Mouse (Mus musculus) activated CD4-positive, CD25-positive, alpha-beta regulatory T cell, adult 9 weeks (primary cell): Measurements from ENCODE around the gene Tbkbp1. TPM values are rescaled to one million over a fixed set of nuclear protein-coding genes. Genes with fewer than 3 reads are reported as not detected.

Experiments
- polyA plus RNA-seq: library from polyadenylated mRNA; unstranded; fragments of 100-300 nt; shearing (Covaris generic); gene quantifications from one replicate; pipeline ENCODE4 v1.2.1, GENCODE M21; 2017

Gene Tbkbp1
- 0.11 TPM for polyA plus RNA-seq

DNA sequence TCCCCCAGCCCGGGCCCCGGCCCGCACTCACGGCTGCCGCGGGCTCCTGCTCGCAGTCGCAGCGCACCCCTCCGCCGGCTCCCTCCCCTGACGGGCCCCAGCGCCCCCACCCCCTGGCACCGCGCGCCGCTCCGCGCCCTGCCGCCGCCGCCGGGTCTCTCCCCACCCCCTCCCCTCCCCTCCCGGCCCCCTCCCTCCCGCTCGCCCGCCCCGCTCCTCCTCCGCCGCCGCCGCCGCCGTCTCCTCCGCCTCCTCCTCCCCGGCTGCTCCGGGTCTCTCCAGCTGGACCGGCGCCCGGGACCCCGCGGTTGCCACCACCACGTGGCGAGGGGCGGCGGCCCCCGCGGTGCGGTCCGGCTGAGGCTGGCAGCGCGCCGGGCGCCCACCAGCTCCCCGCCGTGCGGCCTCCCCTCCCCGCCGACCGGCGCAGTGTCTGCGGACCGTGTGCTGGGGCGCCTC is at the start of gene Tbkbp1:
Gene Tbkbp1, minus strand, starts transcription at position 153 of the 459 bp plus-strand sequence.

DNA sequence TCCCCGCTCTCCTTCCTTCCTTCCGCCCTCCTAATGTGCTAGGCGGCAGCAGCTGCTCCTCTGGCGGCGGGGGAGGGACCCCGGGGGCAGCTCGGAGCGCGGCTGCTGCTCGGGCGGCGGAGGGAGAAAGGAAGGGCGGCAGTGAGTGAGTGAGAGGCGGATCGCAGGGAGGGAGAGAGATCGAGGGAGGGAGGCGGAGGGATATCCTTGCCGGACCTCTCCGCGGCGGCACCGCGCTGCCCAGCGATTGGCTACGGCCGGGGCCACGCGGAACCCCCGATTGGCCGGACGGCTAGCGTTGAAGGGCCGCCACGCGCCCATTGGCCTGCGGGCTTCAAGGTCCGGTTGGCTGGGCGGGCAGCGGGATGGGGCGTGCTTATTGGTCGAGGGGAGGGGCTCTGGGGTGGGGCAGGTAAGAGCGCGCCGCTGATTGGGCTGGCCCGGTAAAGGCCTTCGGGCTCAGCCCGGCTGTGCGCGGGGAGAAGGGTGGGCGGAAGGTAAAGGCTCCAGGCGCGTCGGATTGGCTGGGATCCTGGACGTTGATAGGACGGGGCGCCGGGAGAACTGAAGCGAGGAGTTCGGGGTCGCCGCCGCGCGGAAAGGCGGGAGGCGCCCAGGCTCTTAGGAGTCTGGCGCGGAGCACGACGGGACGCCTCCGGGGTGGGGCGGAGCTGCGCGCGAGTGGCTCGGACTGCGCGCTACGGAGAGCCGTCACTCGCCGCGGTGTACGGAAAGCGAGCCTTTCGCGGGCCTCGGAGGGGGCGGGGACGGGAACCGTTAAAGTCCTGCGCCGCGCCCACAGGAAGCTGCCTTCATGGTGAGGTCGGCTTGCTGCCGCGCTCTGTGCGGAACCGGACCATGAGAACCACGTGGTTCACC is 36.7 kb upstream of the Tbkbp1 start, which contains the start of gene Kpnb1:
Gene Kpnb1, minus strand, starts transcription at position 118 of the 879 bp plus-strand sequence.

DNA sequence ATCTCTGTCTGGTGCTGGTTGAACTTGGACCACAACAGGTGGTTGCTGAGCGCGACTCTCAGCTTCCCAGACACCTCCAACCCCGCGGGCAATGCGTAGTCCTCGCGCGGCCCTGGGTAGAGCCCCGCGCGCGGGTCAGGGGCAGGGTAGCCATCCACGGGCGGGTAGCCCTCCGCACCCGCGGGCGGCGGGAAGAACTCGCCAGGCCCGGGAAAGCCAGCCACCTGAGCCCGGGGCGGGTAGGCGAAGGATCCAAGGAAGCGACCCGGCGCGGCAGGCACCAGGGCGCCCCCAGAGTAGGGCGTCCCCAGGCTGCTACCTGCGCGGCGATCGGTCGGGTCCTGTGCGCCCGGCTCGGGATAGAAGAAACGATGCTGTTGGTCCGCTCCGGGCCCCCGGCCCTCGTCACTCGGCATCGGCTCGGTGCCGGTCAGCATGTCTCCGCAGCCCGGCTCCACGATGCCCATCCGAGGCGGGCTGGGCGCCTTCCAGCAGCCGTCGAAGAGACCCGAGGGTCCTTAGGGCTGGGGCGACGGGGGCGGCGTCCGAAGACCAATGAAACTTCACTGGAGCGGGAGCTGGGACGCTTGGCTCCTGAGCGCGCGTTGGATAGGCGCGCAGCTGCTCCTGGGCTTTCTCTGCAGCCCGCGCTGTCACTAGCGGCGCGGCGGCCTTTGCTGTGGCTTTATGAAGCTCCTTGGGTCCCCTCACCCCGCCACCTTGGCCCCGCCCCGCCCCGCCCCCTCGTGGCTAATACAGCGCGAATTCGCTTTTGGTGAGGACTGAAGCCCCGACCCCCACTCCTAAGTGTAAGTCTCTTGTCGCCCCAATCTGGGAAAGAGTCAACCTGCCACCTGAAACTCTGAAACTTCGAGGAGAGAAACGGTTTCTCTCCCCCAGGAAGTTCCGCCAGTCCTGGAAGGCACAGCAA is 36.4 kb downstream of the Tbkbp1 start, which contains the start of gene Tbx21:
Gene Tbx21, minus strand, starts transcription at position 661 of the 931 bp plus-strand sequence.

Other genes starting within 250 kb of the Tbkbp1 start
- 86.8 TPM for gene Cdk5rap3, start 235.0 kb downstream of the Tbkbp1 start, polyA plus RNA-seq
- gene Prr15l, start 223.4 kb downstream of the Tbkbp1 start, polyA plus RNA-seq = 0.33 TPM
- 39.1 TPM for gene Pnpo, start 207.5 kb downstream of the Tbkbp1 start, polyA plus RNA-seq
- gene Sp2, start 168.5 kb downstream of the Tbkbp1 start, polyA plus RNA-seq = 62.9 TPM
- 6.7 TPM for gene Sp6, start 138.1 kb downstream of the Tbkbp1 start, polyA plus RNA-seq
- gene Scrn2, start 121.6 kb downstream of the Tbkbp1 start, polyA plus RNA-seq = 16.8 TPM
- not detected for gene Lrrc46, start 110.1 kb downstream of the Tbkbp1 start, polyA plus RNA-seq
- 86.0 TPM for gene Mrpl10, start 109.9 kb downstream of the Tbkbp1 start, polyA plus RNA-seq
- gene Osbpl7, start 100.9 kb downstream of the Tbkbp1 start, polyA plus RNA-seq = 37.7 TPM
- gene Tbx21, start 36.2 kb downstream of the Tbkbp1 start, polyA plus RNA-seq = 9.1 TPM
- 30.9 TPM for gene Kpnb1, start 36.4 kb upstream of the Tbkbp1 start, polyA plus RNA-seq
- gene Npepps, start 129.1 kb upstream of the Tbkbp1 start, polyA plus RNA-seq = 28.7 TPM
- gene Mrpl45, start 164.2 kb upstream of the Tbkbp1 start, polyA plus RNA-seq = 32.3 TPM
- gene Gpr179, start 200.6 kb upstream of the Tbkbp1 start, polyA plus RNA-seq = 0.16 TPM
- gene Socs7, start 211.1 kb upstream of the Tbkbp1 start, polyA plus RNA-seq = 1.2 TPM